Mouse (Mus musculus): Measurements from ENCODE around the gene Enho.

The Enho gene

DNA sequence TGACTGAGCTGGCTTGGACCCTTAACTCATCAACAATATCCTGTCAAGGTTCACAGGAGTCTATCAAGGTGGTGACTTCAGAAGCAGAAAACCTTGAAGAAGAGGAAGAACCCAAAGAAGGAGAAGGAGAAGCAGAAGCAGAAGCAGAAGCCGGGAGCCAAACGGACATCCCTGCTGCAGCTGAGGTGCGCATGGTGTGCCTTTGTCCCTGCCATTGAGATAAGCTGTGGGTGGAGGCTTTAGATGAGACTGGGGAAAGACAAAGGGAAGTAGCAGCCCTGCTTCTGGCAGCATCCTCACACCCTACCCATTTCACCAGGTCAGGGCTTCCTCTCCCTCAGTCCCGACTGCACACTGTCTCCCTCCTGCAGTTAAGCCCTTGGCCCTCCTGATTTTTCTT, 37.3 kb downstream of the Enho start:
- H3K4me1 ChIP-seq (replicated peaks; ENCODE audit: low read depth, low read length), result peaks cover 10% of the 10 kb centered on the region
- no peak overlapping the region for H3K4me3 ChIP-seq (replicated peaks; ENCODE audit: low read length)
- H3K9me3 ChIP-seq (ENCODE audit: low read length), result no peaks in the 10 kb centered on the region
- H3K27me3 ChIP-seq (ENCODE audit: insufficient read depth, low read length), result peaks cover 14% of the 10 kb centered on the region
- TF ChIP-seq POU5F1 (IDR thresholded peaks at IDR 0.05; ENCODE audit: borderline replicate concordance, low read length) (no peak), CTCF (conservative IDR thresholded peaks at IDR 0.05; ENCODE audit: low read length) (no peak), NANOG (IDR thresholded peaks at IDR 0.05; ENCODE audit: borderline replicate concordance, low read length) (no peak)
- H3K36me3 ChIP-seq (ENCODE audit: insufficient read depth, low read length), result no peaks in the 10 kb centered on the region
